Mouse (Mus musculus) c-Kit-positive CD71-negative TER-119-negative erythroid progenitor cells, embryonic 14.5 days (primary cell): ENCODE measurements around the gene Nono.

Experiments
- DNase-seq: peaks from one replicate; pipeline ENCODE4 v3.0.0-alpha.2; 2013; ENCODE audit warnings: low read depth

Gene Nono

DNA sequence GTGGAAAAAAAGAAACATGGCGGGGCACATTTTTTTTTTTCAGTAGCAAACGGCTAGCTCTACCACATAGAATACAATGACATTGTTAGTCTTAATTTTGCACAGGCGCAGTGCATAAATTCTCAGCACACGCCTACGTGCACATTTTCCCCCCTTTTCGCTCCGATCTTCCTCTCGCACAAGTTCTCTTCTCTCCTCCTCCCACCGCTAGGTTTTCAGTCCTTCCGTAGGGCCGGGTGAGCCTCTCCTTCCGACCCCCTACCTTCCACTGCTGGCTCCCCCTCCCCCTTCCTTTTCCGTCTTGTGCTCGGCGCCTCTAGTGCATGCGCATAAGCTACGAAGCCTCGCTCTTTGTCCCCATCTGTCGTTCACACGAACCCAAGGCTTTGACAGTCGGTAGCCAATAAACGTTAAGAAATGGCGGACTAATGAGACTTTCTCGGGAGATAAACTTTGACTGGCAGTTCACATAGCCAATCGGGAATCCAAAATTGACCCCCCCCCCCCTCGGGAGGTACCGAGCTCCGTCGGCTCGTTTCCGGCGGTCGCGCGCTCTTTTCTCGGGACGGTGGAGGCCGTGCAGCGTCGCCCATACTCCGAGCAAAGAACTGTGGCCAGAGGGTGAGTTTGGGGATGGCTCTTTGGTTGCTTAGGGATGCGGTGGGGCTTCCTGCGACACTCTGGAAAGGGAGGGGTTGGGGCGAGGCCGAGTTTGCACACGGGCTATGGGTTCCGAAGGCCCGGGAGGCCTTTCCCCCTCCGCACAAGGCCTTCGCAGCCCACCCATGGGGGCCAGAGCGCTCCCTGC is at the start of gene Nono:
Gene Nono (plus strand): TSS at position 177 of the 808 bp plus-strand sequence.
- DNase-seq = peak; percentile 84

DNA sequence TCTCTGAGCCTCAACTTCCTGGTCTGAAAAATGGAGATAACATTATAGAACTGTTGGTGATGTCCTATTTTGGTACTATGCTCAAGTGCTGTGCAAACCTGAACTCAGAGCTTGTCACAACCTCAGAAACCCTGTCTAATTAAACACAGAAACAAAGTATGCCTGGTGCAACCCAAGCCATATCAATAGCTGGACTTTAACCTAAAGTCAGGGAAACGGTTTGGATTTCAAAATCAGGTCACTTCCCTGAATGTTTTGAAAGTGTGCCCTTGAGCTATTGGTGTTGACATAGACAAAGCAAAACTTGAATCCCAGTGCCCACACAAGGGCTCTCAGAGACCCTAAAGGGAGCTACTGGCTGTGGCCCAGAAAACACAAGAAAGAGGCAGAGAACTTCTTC is 49.4 kb upstream of the Nono start:
- DNase-seq = no peak

DNA sequence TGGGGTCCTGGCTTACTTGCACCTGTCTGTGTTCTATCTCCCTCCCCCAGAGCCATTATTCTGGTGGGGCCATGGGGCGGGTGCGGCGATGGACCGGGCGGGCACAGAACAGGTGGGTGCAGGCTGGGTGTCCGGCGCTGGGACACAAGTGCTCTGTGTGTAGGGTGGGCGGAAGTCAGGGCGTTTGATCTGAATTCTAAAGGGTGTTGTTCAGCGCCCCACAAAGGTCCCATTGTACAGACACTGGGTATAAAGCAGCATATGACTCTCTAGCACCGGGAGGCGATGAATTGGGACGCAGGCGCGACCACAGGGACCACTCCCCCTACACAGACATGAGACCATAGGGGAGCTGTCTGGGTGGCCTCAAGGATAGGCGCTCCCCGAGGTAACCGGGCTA is 45.7 kb upstream of the Nono start:
- no peak for DNase-seq

DNA sequence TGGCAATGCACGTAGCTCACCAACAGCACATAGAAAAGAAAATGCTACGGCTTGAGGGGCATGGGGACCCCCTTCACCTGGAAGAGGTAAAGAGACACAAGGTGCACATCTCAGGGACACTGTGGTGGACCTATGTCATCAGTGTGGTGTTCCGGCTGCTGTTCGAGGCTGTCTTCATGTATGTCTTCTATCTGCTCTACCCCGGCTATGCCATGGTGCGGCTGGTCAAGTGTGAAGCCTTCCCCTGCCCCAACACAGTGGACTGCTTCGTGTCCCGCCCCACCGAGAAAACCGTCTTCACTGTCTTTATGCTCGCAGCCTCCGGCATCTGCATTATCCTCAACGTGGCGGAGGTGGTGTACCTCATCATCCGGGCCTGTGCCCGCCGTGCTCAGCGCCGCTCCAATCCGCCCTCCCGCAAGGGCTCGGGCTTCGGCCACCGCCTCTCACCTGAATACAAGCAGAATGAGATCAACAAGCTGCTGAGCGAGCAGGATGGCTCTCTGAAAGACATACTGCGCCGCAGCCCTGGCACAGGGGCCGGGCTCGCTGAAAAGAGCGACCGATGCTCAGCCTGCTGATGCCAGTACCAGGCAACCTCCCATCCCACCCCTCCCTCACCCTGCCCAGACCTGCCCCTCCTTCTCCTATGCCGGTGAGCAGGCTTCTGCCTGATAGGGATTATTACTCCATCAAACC is 44.5 kb upstream of the Nono start:
- no peak for DNase-seq

DNA sequence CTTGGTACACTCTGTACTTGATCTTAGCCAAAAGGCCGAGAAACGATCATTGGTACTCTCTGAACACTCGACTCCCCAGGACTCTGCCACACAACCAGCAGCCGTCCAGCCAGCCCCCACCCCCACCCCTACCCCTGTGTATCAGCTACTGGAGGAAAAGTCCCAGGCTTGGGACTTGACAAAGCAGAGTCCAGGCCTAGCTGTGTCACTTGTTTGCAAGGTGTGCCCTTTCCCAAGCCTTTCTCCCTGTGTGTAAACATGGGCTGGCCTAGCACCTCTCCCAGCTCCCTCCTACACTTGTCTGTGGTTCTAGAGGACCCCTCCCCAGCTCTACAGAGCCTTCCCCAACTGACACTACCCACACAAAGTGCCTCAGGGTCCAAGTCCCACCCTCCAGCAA is 42.9 kb upstream of the Nono start:
- no peak for DNase-seq

DNA sequence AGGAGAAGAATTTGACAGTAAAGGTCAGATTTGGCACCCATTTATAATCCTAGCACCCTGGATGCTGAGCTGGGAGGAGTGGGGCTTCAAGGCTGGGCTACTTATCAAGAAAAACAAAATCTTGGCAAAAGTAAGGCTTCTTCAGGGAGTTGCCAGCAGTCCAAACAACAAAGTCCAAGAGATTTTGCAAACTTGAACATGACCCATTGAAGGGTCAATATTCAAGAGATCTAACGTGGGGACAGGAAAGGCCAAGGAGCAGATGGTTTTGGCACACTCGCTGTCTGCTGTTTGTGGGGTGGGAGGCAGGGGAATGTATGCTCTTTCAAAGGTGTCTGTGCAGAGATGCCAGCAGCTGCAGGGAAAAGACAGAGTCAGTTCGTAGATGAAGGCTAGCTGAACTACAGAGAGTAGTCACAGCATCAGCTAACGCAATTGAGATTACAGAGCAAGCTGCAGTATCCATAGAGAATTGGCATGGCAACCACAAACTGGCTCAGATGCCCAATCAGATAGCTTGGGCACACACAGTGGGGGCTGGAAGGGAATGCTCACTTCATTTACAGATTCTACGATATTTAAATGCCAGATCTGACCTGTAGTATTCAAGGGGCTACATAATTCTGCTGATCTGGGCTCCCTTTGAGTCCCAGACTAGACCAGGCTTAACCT is 40.1 kb upstream of the Nono start:
- DNase-seq = no peak

DNA sequence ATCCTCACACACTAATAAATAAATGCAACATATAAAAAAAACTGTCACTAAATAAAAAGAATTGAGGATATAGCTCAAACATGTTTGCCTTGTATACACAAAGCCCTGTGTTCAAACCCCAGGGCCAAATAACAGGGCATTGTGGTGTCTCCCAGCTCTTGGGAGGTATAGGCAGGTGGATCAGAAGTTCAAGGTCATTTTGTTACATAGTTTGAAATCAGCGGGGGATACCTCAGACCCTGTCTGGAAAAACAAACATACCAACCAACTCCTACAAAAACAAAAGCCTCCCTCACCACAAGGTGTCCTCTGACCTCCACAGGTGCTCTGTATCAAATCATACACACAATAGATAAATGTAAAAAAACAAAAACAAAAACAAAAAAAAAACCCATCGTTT is 34.8 kb upstream of the Nono start:
- DNase-seq = no peak

DNA sequence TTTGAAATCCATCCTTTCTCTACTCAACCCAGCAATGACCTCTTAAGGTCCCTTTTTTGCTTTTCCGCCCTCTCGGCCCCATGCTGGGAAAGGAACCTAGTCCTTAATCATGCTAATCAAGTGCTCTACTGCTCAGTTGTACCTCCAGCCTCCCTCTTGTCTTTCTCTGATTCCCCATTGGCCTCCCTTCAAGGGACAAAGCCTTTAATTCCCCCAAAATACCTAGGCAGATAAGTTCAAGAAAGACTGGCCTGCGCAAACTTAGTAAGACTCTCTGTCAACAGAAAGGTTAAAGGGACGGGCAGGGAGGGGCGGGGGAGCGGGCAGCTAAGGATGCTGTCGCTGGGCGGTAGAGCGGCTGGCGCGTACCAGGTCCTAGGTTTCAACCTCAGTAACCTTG is 32.7 kb upstream of the Nono start:
- no peak for DNase-seq

DNA sequence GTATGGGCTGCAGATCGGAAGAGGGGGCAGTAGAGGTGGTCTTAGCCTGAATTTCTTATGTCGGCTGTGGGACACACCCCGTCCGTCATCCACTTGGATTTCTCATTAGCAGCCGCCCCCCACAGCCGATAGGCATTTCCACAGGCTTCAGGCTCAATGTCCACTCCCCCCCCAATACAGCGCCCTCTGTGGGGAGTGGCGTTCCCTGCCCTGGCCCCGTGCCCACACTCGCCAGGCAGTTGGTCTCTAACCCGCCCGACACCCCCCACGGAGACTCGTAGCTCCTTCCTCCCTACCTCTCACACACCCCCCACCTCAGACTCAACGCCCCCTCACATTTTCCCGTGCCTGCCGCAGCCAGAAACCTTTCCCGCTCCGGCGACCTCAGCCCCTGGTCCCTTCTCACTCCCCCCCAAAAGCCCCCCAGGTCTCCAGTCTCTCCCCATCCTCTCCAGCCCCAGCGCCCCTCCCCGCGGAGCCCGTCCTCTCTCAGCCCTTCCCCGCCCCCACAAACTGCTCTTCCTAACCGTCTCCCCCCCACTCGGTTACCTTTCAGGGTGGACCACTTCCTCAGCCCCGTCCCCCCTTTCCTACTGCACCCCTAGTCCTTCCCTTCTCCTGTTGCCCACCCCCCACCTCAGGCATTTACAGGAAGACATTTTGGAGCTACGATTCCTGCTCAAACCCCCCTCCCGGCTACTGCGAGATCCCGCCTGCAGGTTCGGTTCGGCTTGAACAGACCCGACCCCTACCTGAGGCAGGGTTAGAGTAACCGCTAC is 10.0 kb upstream of the Nono start:
- no peak for DNase-seq

DNA sequence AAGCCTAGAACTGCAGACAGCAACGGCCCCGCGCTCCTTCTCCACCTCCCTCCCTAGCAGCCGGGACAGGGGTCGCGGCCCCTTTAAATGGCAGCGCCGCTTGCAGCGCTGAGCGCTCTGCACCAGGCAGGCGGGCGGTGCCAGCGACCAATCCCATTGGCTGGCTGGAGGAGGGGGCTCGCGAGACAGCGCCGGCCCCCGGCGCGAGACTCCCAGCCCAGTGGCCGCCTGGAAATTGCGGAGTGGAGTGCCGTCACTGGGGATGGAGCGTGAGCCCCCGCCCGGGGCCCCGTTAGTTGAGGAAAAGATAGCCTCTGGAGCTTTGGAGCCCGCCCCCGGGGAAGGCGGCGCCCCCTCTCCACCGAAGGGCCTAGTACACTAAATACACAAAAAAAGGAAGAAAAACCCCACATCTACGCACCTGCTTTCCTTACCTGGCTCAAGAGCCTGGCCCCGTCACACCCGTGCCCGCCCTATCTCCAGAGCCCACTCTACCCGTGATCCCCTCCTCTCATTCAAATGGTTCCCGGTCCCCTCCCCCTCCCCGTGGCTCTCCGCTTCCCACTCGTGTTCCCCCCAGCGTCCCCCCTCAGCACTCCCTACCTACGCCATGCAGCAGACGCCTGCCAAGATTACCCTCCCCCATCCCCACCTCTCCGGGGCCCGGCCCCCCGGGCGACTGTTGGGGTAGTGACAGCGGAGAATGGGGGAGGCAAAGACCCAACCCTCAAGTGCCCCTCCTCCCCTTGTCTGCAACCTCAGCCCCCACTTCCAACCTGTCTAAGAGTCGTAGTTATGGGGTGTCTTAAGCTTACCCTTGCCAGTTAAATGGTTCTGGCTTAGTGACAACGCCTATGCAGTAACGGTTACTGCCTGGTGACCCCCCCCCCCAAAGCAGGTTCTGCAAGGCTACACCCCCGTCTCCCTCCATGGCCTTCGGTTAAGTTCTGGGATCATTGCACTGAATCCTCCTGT is 9.1 kb upstream of the Nono start:
- DNase-seq = peak; percentile 61

DNA sequence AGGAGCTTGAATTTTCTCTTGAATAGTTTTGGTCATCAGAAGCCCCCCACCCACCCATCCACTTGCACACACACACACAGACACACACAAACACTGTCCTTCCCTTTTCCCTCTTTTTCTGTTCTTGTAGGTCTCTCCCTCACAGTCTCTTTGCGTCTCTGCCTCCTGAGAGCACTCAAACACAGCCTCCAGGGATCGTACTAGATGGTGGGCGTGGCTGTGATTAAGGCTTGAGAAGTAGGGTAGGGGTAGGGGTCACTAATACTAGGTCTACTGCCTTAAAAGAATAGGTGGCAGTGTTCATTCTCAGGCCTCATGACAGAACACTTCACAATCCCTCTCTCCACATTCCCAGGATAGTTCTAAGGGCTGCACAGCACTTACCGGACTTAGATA is 8.4 kb upstream of the Nono start, which contains the start of gene Zmym3:
Gene Zmym3 (minus strand): TSS at position 150 of the 396 bp plus-strand sequence.
- DNase-seq = no peak

DNA sequence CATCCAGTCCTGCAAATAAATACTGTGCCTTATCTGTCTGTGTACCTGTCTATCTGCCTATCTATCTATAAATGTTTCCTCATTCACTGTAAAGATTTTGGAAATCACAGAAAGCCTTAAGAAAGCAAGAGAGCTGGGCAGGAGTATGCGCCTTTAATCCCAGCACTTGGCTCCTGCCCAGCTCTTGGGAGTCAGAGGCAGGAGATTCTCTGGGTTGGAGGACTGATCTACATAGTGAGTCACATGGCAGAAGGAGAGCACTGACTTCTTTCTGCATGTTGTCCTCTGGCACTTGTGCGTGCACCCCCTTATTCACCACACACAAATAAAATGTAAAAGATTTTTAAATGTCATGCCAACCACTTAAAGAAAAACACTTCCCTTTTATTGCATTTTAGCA is 5.7 kb upstream of the Nono start:
- DNase-seq = no peak

DNA sequence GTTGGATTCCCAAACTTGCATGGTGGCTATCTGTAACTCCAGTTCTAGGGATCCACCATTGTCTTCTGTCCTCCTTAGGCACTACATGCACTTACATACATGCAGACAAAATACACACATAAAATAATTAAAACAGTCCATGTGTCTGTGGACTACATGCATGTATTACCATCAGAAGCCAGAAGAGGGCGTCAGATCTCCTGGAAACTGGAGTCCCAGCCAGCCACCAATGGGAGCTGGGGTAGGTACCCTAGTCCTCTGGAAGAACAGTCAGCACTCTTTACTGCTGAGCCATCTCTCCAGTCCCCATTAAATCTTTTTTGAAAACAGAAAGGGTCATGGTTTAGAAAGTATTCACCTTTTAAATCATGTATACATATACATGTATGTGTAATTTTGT is 1.3 kb upstream of the Nono start:
- peak; percentile 24 for DNase-seq

DNA sequence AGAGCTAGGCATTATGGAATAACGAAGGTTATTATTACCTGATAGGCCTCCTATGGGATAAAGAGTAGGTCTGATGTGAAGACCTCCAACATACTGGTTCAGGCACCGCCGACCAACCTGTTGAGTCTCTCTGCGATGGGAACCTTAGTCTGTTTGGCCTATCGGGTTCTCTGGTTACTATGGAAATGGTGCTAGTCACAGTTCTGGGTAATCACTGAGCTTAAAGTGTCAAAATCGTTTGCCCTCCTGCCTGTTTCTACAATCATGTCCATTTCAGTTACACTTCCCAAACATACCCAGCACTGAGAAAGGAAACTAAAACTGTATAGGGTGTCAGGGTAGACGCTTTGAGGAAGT is 355 bp upstream of the Nono start:
- no peak for DNase-seq

DNA sequence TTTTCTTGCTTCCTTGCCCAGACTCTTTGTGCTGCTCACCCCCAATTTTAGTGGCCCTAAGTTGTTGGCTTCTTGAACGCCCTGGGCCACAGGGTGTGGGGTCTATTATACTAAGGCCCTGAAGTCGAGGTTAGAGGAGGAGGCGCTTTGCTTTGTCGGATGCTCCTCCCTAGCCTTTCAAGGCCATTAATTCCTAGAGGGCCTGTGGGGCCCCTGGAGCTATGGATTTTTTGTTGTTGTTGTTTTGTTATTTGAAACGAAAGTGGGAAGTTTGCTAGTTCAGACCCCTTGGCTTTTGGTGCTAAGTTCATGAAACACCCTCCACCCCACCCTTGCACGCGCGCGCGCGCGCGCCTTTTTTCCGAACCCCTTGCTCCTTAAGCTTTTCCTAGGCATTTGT is 858 bp downstream of the Nono start:
- no peak for DNase-seq

DNA sequence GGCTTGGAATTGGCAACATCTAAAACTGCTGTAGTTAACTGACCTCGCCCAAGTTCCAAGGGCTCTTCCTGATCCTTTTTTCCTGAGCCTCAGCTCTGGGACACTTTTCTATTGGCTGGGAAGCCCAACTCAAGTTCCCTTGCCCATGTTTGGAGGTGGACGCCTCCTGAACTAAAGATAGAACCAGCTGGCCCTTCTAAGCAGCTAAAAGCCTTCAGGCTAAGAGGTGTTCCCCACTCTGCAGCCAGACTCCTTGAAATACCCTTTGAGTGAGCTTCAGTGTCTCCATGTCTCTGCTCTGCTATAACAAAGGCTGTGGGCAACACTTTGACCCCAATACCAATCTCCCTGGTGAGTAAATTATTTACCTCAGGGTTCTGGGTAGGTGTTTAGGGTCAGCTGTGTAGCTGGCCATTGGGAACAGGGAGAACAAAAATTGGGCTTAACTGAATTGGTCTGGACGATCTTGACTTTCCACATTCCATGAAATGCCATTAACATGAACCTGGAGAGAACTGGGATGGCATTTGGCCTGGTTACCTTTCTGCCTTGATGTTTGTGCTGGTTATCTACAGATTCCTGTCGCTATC is 19.9 kb downstream of the Nono start, which contains the start of gene Itgb1bp2:
Gene Itgb1bp2 (plus strand): TSS at position 203 of the 590 bp plus-strand sequence.
- DNase-seq = no peak

DNA sequence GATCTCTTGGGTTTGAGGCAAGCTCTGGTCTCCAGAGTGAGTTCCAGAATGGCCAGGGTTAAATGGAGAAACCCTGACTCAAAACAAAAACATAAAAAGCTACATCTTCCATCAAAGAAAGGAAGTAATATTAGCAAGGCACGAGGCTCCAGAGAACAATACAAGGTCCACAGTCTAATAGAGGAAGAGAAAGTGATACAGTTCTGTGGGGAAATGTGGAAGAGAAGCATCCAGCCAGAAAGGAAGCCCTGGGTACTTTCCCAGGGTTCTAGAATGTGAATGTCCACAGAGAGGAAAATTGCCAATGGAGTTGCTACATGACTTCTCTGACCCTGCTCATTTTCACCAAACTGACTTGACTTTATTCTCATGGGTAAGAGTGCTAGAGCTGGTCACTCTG is 22.0 kb downstream of the Nono start:
- no peak for DNase-seq

DNA sequence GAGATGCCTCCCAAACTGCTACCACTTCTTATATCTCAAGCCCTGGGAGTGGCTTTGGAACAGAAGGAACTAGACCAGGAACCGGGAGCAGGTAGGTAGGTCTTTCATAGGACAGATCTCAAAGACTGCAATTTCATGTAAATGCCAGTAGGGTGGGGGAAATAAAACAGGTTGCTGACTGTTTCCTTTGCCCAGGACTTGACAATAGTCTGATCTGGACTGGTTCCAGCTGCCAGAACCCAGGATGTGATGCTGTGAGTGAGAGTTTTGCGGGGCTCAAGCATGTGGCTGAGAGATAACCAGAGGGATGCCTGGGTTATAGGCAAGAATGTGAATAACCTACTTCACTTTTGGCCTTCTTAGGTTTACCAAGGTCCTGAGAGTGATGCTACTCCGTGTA is 22.5 kb downstream of the Nono start:
- no peak for DNase-seq

DNA sequence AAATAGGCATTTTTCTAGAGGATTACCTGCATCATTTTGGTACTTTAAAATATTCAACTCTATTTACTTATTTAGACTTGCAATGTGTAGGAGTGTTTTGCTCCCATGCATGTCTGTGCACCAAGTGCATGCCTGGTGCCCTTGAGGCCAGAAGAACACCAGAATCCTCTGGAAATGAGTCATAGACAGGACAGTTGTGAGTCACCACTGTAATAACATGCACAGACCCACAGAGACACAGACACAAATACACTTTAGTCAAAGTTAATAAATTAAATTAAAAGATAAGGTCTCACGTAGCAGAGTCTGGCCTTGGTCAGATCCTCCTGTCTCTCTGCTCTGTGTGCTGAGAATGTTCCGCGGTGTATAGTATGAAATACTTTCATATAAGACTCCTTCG is 43.1 kb downstream of the Nono start:
- no peak for DNase-seq

DNA sequence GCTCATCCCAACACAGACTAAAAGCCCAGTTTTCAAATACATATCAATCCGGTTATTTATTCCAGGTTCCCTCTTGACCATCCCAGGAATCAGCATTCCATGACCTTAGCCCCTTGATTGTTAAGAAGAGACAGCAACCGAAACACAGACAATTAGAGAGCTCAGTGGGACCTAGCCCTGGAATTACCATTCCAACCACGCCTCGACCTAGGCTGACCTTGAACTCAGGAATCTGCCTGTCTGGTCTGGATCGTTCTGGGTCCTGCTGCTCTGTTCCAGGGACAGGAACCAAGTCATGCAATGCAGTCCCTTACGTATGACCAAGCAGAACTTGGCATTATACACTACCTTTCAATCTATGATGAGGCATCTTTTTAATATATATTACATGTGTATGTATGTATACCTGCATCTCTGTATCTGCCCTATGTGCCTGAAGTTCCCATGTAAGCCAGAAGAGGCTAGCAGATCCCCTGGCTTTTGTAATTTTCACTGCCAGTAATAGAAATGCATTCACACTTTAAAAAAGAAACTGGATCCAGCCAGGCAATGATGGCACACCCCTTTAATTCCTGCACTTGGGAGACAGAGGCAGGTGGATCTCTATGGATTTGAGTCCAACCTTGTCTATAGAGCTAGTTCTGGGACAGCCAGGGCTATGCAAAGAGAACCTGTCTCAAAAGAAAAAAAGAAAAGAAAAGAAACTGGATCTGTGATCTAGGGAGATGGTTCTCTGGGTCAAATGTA is 52.7 kb downstream of the Nono start:
- no peak for DNase-seq
